Mouse (Mus musculus) embryonic facial prominence, embryonic 10.5 days (tissue): ENCODE measurements around the gene Immt. TPM values are rescaled to one million over a fixed set of nuclear protein-coding genes. Genes with fewer than 3 reads are reported as not detected.

ENCODE experiments used
- DNase-seq: peaks from one replicate; pipeline ENCODE4 v3.0.0-alpha.2; 2017; ENCODE audit warnings: low spot score
- H3K27ac ChIP-seq: fragments of 300-500 bp; sonication (generic); replicated peaks from 2 replicates; pipeline ENCODE4 v1.5.1; 2016; ENCODE audit warnings: mild to moderate bottlenecking
- H3K27me3 ChIP-seq: fragments of 300-500 bp; sonication (generic); replicated peaks from 2 replicates; pipeline ENCODE4 v1.6.1; 2016; ENCODE audit warnings: low read depth, mild to moderate bottlenecking; ENCODE audit not compliant: poor library complexity, severe bottlenecking
- H3K36me3 ChIP-seq: fragments of 300-500 bp; sonication (generic); replicated peaks from 2 replicates; pipeline ENCODE4 v1.6.1; 2016; ENCODE audit warnings: mild to moderate bottlenecking, moderate library complexity
- H3K4me1 ChIP-seq: fragments of 300-500 bp; sonication (generic); 2 replicates; pipeline ENCODE4 v1.6.1; 2016
- H3K4me3 ChIP-seq: fragments of 300-500 bp; sonication (generic); 2 replicates; pipeline ENCODE4 v1.5.1; 2016; ENCODE audit warnings: mild to moderate bottlenecking, moderate library complexity
- H3K9me3 ChIP-seq: fragments of 300-500 bp; sonication (generic); 2 replicates; pipeline ENCODE4 v1.6.1; 2016; ENCODE audit warnings: mild to moderate bottlenecking
- WGBS: fragments of 180-500 bp; shearing (Covaris S2); methylation state at CpG from one replicate; pipeline ENCODE4 v1.1.7; 2016; 5-methylcytosine and 5-hydroxymethylcytosine counted together
- polyA plus RNA-seq: library from polyadenylated mRNA; unstranded; fragments of >200 nt; fragmentation: Nextera tagmentation; extraction: Ambion mirVana; gene quantifications from 2 replicates; pipeline ENCODE4 v1.2.1, GENCODE M21; 2016

Immt gene
- 215 and 220 TPM in 2 replicates for polyA plus RNA-seq

- no peaks in the 10 kb centered on the region for H3K27me3 ChIP-seq
- no peaks in the 10 kb centered on the region for H3K9me3 ChIP-seq
- DNase-seq = peak; percentile 98
- peak within 1 kb of the TSS; percentile 98 for H3K4me3 ChIP-seq
- peaks cover 22% of the 10 kb centered on the region for H3K36me3 ChIP-seq
- peaks cover 16% of the 10 kb centered on the region for H3K4me1 ChIP-seq
- under 1% methylated on average over 64 of the region's 64 CpGs for WGBS
- peak within 1 kb of the TSS; percentile 95 for H3K27ac ChIP-seq
Observed at GRCm38 (mm10) chr6:71830690-71831580, at the start of gene Immt. TSS of gene Immt (plus strand) at chr6:71831331.

GRCm38 (mm10) chr6:71783165-71783564 lies 48.0 kb upstream of the Immt start:
- no peak overlapping the region for H3K4me3 ChIP-seq
- WGBS = 93% methylated on average over 5 of the region's 5 CpGs
- H3K27me3 ChIP-seq = no peaks in the 10 kb centered on the region
- no peak overlapping the region for H3K27ac ChIP-seq
- H3K4me1 ChIP-seq = no peaks in the 10 kb centered on the region
- DNase-seq = no peak
- no peaks in the 10 kb centered on the region for H3K9me3 ChIP-seq
- no peaks in the 10 kb centered on the region for H3K36me3 ChIP-seq

- no peaks in the 10 kb centered on the region for H3K9me3 ChIP-seq
- H3K27me3 ChIP-seq = no peaks in the 10 kb centered on the region
- H3K36me3 ChIP-seq = no peaks in the 10 kb centered on the region
- DNase-seq = no peak
- no peak overlapping the region for H3K4me3 ChIP-seq
- 83% methylated on average over 9 of the region's 9 CpGs for WGBS
- H3K27ac ChIP-seq = no peak overlapping the region
- no peaks in the 10 kb centered on the region for H3K4me1 ChIP-seq
Observed at GRCm38 (mm10) chr6:71788348-71788747, 42.8 kb upstream of the Immt start.

GRCm38 (mm10) chr6:71791771-71792170 lies 39.4 kb upstream of the Immt start:
- Histone ChIP-seq H3K4me3 (no peak overlapping the region), H3K9me3 (no peaks in the 10 kb centered on the region), H3K36me3 (no peaks in the 10 kb centered on the region), H3K27me3 (no peaks in the 10 kb centered on the region), H3K27ac (no peak overlapping the region), H3K4me1 (no peaks in the 10 kb centered on the region)
- no peak for DNase-seq
- WGBS = 83% methylated on average over 6 of the region's 6 CpGs

GRCm38 (mm10) chr6:71799391-71799790 lies 31.7 kb upstream of the Immt start:
- H3K4me3 ChIP-seq = no peak overlapping the region
- H3K27ac ChIP-seq = no peak overlapping the region
- H3K27me3 ChIP-seq = no peaks in the 10 kb centered on the region
- H3K36me3 ChIP-seq = no peaks in the 10 kb centered on the region
- no peak for DNase-seq
- peaks cover 4% of the 10 kb centered on the region; the same call in 1 of the 2 replicates for H3K4me1 ChIP-seq
- 77% methylated on average over 3 of the region's 3 CpGs for WGBS
- no peaks in the 10 kb centered on the region for H3K9me3 ChIP-seq

- H3K27ac ChIP-seq = no peak overlapping the region
- WGBS = 59% methylated on average over 7 of the region's 7 CpGs
- H3K4me1 ChIP-seq = peaks cover 4% of the 10 kb centered on the region; the same call in 1 of the 2 replicates
- no peaks in the 10 kb centered on the region for H3K27me3 ChIP-seq
- no peaks in the 10 kb centered on the region for H3K9me3 ChIP-seq
- no peak overlapping the region for H3K4me3 ChIP-seq
- H3K36me3 ChIP-seq = no peaks in the 10 kb centered on the region
- no peak for DNase-seq
Observed at GRCm38 (mm10) chr6:71801011-71801713, 30.0 kb upstream of the Immt start.

- Histone ChIP-seq H3K27ac (no peak overlapping the region), H3K9me3 (no peaks in the 10 kb centered on the region), H3K4me3 (no peak overlapping the region), H3K36me3 (no peaks in the 10 kb centered on the region), H3K4me1 (peaks cover 4% of the 10 kb centered on the region; the same call in 1 of the 2 replicates), H3K27me3 (no peaks in the 10 kb centered on the region)
- WGBS = 81% methylated on average over 10 of the region's 10 CpGs
- DNase-seq = no peak
Observed at GRCm38 (mm10) chr6:71801714-71802094, 29.4 kb upstream of the Immt start.

GRCm38 (mm10) chr6:71803609-71804008 lies 27.5 kb upstream of the Immt start:
- Histone ChIP-seq H3K36me3 (no peaks in the 10 kb centered on the region), H3K9me3 (no peaks in the 10 kb centered on the region), H3K4me3 (no peak overlapping the region), H3K27ac (no peak overlapping the region), H3K4me1 (peaks cover 4% of the 10 kb centered on the region; the same call in 1 of the 2 replicates), H3K27me3 (no peaks in the 10 kb centered on the region)
- 89% methylated on average over 1 of the region's 1 CpGs for WGBS
- no peak for DNase-seq

- H3K9me3 ChIP-seq = no peaks in the 10 kb centered on the region
- H3K4me3 ChIP-seq = no peak overlapping the region
- peak; percentile 78 for DNase-seq
- H3K27me3 ChIP-seq = no peaks in the 10 kb centered on the region
- H3K27ac ChIP-seq = no peak overlapping the region
- H3K36me3 ChIP-seq = no peaks in the 10 kb centered on the region
- 28% methylated on average over 12 of the region's 12 CpGs for WGBS
- peaks cover 4% of the 10 kb centered on the region; the same call in 1 of the 2 replicates for H3K4me1 ChIP-seq
Observed at GRCm38 (mm10) chr6:71804061-71804829, 26.9 kb upstream of the Immt start.

- H3K9me3 ChIP-seq = no peaks in the 10 kb centered on the region
- WGBS = 66% methylated on average over 1 of the region's 1 CpGs
- H3K27me3 ChIP-seq = no peaks in the 10 kb centered on the region
- peaks cover 20% of the 10 kb centered on the region for H3K36me3 ChIP-seq
- DNase-seq = no peak
- no peak overlapping the region for H3K27ac ChIP-seq
- H3K4me3 ChIP-seq = no peak overlapping the region
- peaks cover 4% of the 10 kb centered on the region; the same call in 1 of the 2 replicates for H3K4me1 ChIP-seq
Observed at GRCm38 (mm10) chr6:71806713-71807112, 24.4 kb upstream of the Immt start.

- 95% methylated on average over 9 of the region's 9 CpGs for WGBS
- H3K9me3 ChIP-seq = no peaks in the 10 kb centered on the region
- no peak for DNase-seq
- no peak overlapping the region for H3K27ac ChIP-seq
- H3K27me3 ChIP-seq = no peaks in the 10 kb centered on the region
- H3K36me3 ChIP-seq = peaks cover 47% of the 10 kb centered on the region
- no peaks in the 10 kb centered on the region for H3K4me1 ChIP-seq
- no peak overlapping the region for H3K4me3 ChIP-seq
Observed at GRCm38 (mm10) chr6:71809890-71810289, 21.2 kb upstream of the Immt start.

GRCm38 (mm10) chr6:71812820-71813219 lies 18.3 kb upstream of the Immt start:
- no peak for DNase-seq
- H3K4me3 ChIP-seq = no peak overlapping the region
- no peaks in the 10 kb centered on the region for H3K27me3 ChIP-seq
- peaks cover 77% of the 10 kb centered on the region for H3K36me3 ChIP-seq
- WGBS = 88% methylated on average over 2 of the region's 2 CpGs
- no peaks in the 10 kb centered on the region for H3K9me3 ChIP-seq
- no peaks in the 10 kb centered on the region for H3K4me1 ChIP-seq
- H3K27ac ChIP-seq = no peak overlapping the region
